Mouse (Mus musculus): Measurements from ENCODE around the gene Nckipsd.

DNA sequence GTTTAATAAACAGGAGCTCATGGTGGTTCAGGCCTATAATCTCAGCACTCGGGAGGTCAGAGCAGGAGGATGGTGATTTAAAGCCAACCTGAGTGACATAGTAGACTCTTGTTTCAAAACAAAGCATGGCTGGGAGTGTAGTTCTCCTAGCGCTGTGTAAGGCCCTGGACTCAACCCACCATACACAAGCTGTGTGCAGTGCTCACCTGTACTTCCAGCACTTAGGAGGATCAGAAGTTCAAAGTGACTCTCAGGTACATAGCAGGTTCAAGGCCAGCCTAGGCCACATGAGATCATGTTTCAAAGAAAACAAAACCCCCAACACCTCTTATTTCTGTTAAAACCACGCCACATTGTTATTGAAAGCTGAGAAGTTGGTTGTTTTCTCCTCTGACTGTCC is 19.5 kb upstream of the Nckipsd start:
- TF ChIP-seq CTCF (IDR thresholded peaks at IDR 0.05; ENCODE audit: insufficient read depth, low read length) (no peak), POLR2A (IDR thresholded peaks at IDR 0.05; ENCODE audit: borderline replicate concordance, extremely low read depth, low read depth, low read length) (no peak)

Measured in lung, adult 2 months (tissue).